Mouse (Mus musculus): Measurements from ENCODE around the gene Mypn. TPM values are rescaled to one million over a fixed set of nuclear protein-coding genes. Genes with fewer than 3 reads are reported as not detected.

Gene Mypn
- total and polyA plus RNA-seq, 3 experiments, result 0.17 to 0.81 (median 0.39) TPM

DNA sequence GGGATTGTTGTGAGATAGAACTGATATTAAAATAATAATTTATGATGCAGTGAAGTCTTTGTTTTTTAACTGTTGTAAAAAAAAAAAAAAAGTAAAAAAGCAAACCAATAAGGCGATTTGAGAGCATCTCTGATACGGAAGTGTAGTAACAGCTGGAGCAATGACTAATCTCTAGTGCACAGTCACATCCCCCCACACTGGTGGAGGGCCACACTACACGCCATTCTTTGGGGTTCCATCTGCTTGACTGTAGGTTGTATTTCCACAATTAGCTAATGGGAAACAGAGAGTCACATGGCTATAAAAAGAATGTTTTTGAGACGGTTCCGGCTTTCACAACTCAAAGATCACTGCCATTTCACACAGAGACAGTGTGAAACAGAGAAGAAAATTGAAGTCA is 30.4 kb upstream of the Mypn start:
- H3K9me3 ChIP-seq (replicated peaks; ENCODE audit: low read length), result peaks cover 15% of the 10 kb centered on the region
- no peak overlapping the region for H3K4me3 ChIP-seq (replicated peaks in 1 of 3; ENCODE audit: low read depth in 2 of 3, low read length in 2 of 3, poor library complexity in 1 of 3)
- peaks cover 0 to 23% of the 10 kb centered on the region in 2 experiments; a peak in 2 of 4 replicates for H3K4me1 ChIP-seq (ENCODE audit: control insufficient read depth in 1 of 2, insufficient read depth in 2 of 2)
- no peaks in the 10 kb centered on the region for H3K36me3 ChIP-seq (replicated peaks in 1 of 2; ENCODE audit: control insufficient read depth in 1 of 2, insufficient read depth in 1 of 2, low read length in 1 of 2)
- no peaks in the 10 kb centered on the region for H3K27me3 ChIP-seq (replicated peaks)
- dilution Hi-C loops (cut with MboI; ENCODE audit: extremely low pct_ligation_motif_present, extremely low pct_unique_long_range_greater_than_20kb, low sequenced_read_pairs), result no loop called here
- no peak overlapping the region for H3K27ac ChIP-seq (ENCODE audit: insufficient read depth, low read depth)
- H3K4me2 ChIP-seq (ENCODE audit: insufficient read depth, low read depth, poor library complexity, severe bottlenecking), result no peak overlapping the region
- in situ Hi-C loops (cut with MboI; ENCODE audit: low pct_ligation_motif_present, low pct_unique_long_range_greater_than_20kb, low sequenced_read_pairs), result loop anchor here (10.0 kb wide), 1 partner anchor 59 kb away; no protein-coding TSS in a partner anchor
- no peak for DNase-seq (ENCODE audit: extremely low read depth)
- H3K79me2 ChIP-seq (replicated peaks; ENCODE audit: control insufficient read depth, extremely low read depth, insufficient read depth, poor library complexity, severe bottlenecking), result no peaks in the 10 kb centered on the region
- TF ChIP-seq RCOR1 (conservative IDR thresholded peaks at IDR 0.05; ENCODE audit: low read depth, low read length), result no peak
- no peak for TF ChIP-seq MAX (IDR thresholded peaks at IDR 0.05; ENCODE audit: low read length)
- TF ChIP-seq ZMIZ1 (IDR thresholded peaks at IDR 0.05; ENCODE audit: low read depth, low read length), result no peak
- no peak for TF ChIP-seq CTCF (conservative IDR thresholded peaks at IDR 0.05 in 1 of 2, IDR thresholded peaks at IDR 0.05 in 1 of 2; ENCODE audit: low read depth in 2 of 2, low read length in 2 of 2)
- no peak for TF ChIP-seq TCF12 (IDR thresholded peaks at IDR 0.05; ENCODE audit: low read depth, low read length)
- no peak for TF ChIP-seq USF1 (IDR thresholded peaks at IDR 0.05; ENCODE audit: low read depth, low read length)
- TF ChIP-seq ZKSCAN1 (IDR thresholded peaks at IDR 0.05; ENCODE audit: borderline replicate concordance, low read depth, low read length), result no peak
- TF ChIP-seq TBP (conservative IDR thresholded peaks at IDR 0.05; ENCODE audit: low read depth, low read length), result no peak
- TF ChIP-seq CHD2 (IDR thresholded peaks at IDR 0.05; ENCODE audit: low read length), result no peak
- no peak for TF ChIP-seq PAX5 (IDR thresholded peaks at IDR 0.05; ENCODE audit: low read length)
- TF ChIP-seq ETS1 (conservative IDR thresholded peaks at IDR 0.05; ENCODE audit: low read depth, low read length), result peak; percentile 9; the same call in 1 of the 2 replicates
- no peak for TF ChIP-seq GABPA (IDR thresholded peaks at IDR 0.05; ENCODE audit: insufficient replicate concordance, low read depth, low read length)
- peak; percentile 32; the same call in 1 of the 2 replicates for TF ChIP-seq MEF2A (IDR thresholded peaks at IDR 0.05; ENCODE audit: borderline replicate concordance, low read depth, low read length)
- TF ChIP-seq POLR2AphosphoS2 (IDR thresholded peaks at IDR 0.05; ENCODE audit: low read depth, low read length), result no peak
- no peak for TF ChIP-seq E2F4 (IDR thresholded peaks at IDR 0.05; ENCODE audit: insufficient replicate concordance, low read depth, low read length)
- no peak for TF ChIP-seq MAFK (IDR thresholded peaks at IDR 0.05; ENCODE audit: insufficient replicate concordance, low read length)
- TF ChIP-seq EP300 (IDR thresholded peaks at IDR 0.05; ENCODE audit: low read length), result no peak
- TF ChIP-seq MYC (IDR thresholded peaks at IDR 0.05; ENCODE audit: low read depth, low read length), result no peak
- H3K9ac ChIP-seq (ENCODE audit: insufficient read depth, low read depth), result no peak overlapping the region

GRCm38 (mm10) chr10:63231630-63232029 is 27.9 kb upstream of the Mypn start:
- Histone ChIP-seq H3K4me3 (replicated peaks in 1 of 3; ENCODE audit: low read depth in 2 of 3, low read length in 2 of 3, poor library complexity in 1 of 3) (no peak overlapping the region), H3K9ac (ENCODE audit: insufficient read depth, low read depth) (no peak overlapping the region), H3K79me2 (replicated peaks; ENCODE audit: control insufficient read depth, extremely low read depth, insufficient read depth, poor library complexity, severe bottlenecking) (no peaks in the 10 kb centered on the region), H3K4me2 (ENCODE audit: insufficient read depth, low read depth, poor library complexity, severe bottlenecking) (no peak overlapping the region), H3K9me3 (replicated peaks; ENCODE audit: low read length) (peaks cover 13% of the 10 kb centered on the region), H3K27ac (ENCODE audit: insufficient read depth, low read depth) (no peak overlapping the region), H3K4me1 (ENCODE audit: control insufficient read depth in 1 of 2, insufficient read depth in 2 of 2) (peaks cover 0 to 21% of the 10 kb centered on the region in 2 experiments; a peak in 2 of 4 replicates), H3K36me3 (replicated peaks in 1 of 2; ENCODE audit: control insufficient read depth in 1 of 2, insufficient read depth in 1 of 2, low read length in 1 of 2) (no peaks in the 10 kb centered on the region), H3K27me3 (replicated peaks) (no peaks in the 10 kb centered on the region)
- TF ChIP-seq BHLHE40 (IDR thresholded peaks at IDR 0.05; ENCODE audit: low read depth, low read length), result no peak
- TF ChIP-seq POLR2AphosphoS2 (IDR thresholded peaks at IDR 0.05; ENCODE audit: low read depth, low read length), result no peak
- no peak for TF ChIP-seq UBTF (IDR thresholded peaks at IDR 0.05; ENCODE audit: low read depth, low read length)
- TF ChIP-seq TCF12 (IDR thresholded peaks at IDR 0.05; ENCODE audit: low read depth, low read length), result no peak
- no peak for TF ChIP-seq USF1 (IDR thresholded peaks at IDR 0.05; ENCODE audit: low read depth, low read length)
- no peak for TF ChIP-seq KAT2A (IDR thresholded peaks at IDR 0.05; ENCODE audit: insufficient replicate concordance, low read length)
- no peak for TF ChIP-seq MYC (IDR thresholded peaks at IDR 0.05; ENCODE audit: low read depth, low read length)
- no peak for TF ChIP-seq MAFK (IDR thresholded peaks at IDR 0.05; ENCODE audit: insufficient replicate concordance, low read length)
- TF ChIP-seq RCOR1 (conservative IDR thresholded peaks at IDR 0.05; ENCODE audit: low read depth, low read length), result no peak
- no peak for TF ChIP-seq IRF4 (IDR thresholded peaks at IDR 0.05; ENCODE audit: low read depth, low read length)
- TF ChIP-seq RAD21 (IDR thresholded peaks at IDR 0.05; ENCODE audit: low read depth, low read length), result no peak
- no peak for TF ChIP-seq MEF2A (IDR thresholded peaks at IDR 0.05; ENCODE audit: borderline replicate concordance, low read depth, low read length)
- TF ChIP-seq CHD2 (IDR thresholded peaks at IDR 0.05; ENCODE audit: low read length), result no peak
- no peak for TF ChIP-seq MXI1 (IDR thresholded peaks at IDR 0.05; ENCODE audit: low read depth, low read length)
- no peak for TF ChIP-seq EP300 (IDR thresholded peaks at IDR 0.05; ENCODE audit: low read length)
- no peak for TF ChIP-seq ELF1 (IDR thresholded peaks at IDR 0.05; ENCODE audit: low read depth, low read length)
- no peak for TF ChIP-seq CHD1 (IDR thresholded peaks at IDR 0.05; ENCODE audit: low read depth, low read length)
- no peak for TF ChIP-seq GABPA (IDR thresholded peaks at IDR 0.05; ENCODE audit: insufficient replicate concordance, low read depth, low read length)
- TF ChIP-seq MAX (IDR thresholded peaks at IDR 0.05; ENCODE audit: low read length), result no peak
- no peak for TF ChIP-seq E2F4 (IDR thresholded peaks at IDR 0.05; ENCODE audit: insufficient replicate concordance, low read depth, low read length)
- in situ Hi-C loops (cut with MboI; ENCODE audit: low pct_ligation_motif_present, low pct_unique_long_range_greater_than_20kb, low sequenced_read_pairs) (loop anchor here (10.0 kb wide), 1 partner anchor 57 kb away; no protein-coding TSS in a partner anchor), dilution Hi-C loops (cut with MboI; ENCODE audit: extremely low pct_ligation_motif_present, extremely low pct_unique_long_range_greater_than_20kb, low sequenced_read_pairs) (no loop called here)
- DNase-seq (ENCODE audit: extremely low read depth), result no peak

Measured in CH12.LX (cell line).